9 mouse cellular contexts compared by ENCODE assay signal in genomic region chr8:57340840-57341540, GRCm38 (mm10). TPM values are rescaled to one million over a fixed set of nuclear protein-coding genes. Genes with fewer than 3 reads are reported as not detected.
DNase-seq lines count a peak whose midpoint lies in the region; ATAC-seq and TF ChIP-seq lines count a peak whose summit lies in the region.
"Had no signal": no experiment of that assay in that cellular context is flagged by ENCODE, and none has a peak within 500 bp of the region (broad histone marks: within the 10 kb centered on the region; RNA-seq: fewer than 3 reads in every experiment).

No protein-coding gene starts in this region.

- H3K9me3 ChIP-seq in forebrain, embryonic 14.5 days (replicated peaks; ENCODE audit: control insufficient read depth, low read length) = no peaks in the 10 kb centered on the region
- H3K9me3 ChIP-seq in hindbrain, postnatal 0 days (ENCODE audit: low read length) = no peaks in the 10 kb centered on the region
- no peaks in the 10 kb centered on the region for H3K9me3 ChIP-seq in neural tube, embryonic 11.5 days (ENCODE audit: control insufficient read depth, low read length)
- H3K9me3 ChIP-seq: G1E had no signal

- 2% methylated on average over 41 of the region's 41 CpGs for WGBS in liver, adult 2 months
- WGBS in forebrain, embryonic 14.5 days = under 1% methylated on average over 41 of the region's 41 CpGs
- 1% methylated on average over 41 of the region's 41 CpGs for WGBS in hindbrain, postnatal 0 days
- WGBS in neural tube, embryonic 11.5 days = under 1% methylated on average over 41 of the region's 41 CpGs

- H3K79me2 ChIP-seq in liver, adult 2 months (ENCODE audit: control insufficient read depth, insufficient read depth, low read length) = no peaks in the 10 kb centered on the region

- intact Hi-C loops in left cerebral cortex, postnatal 36 days (cut with DNase I) = loop anchor here (10.0 kb wide), 1 partner anchor 194 kb away; no protein-coding TSS in a partner anchor

- no peaks in the 10 kb centered on the region for H3K4me1 ChIP-seq in liver, adult 2 months (ENCODE audit: control insufficient read depth, insufficient read depth, low read length)
- no peaks in the 10 kb centered on the region for H3K4me1 ChIP-seq in forebrain, embryonic 14.5 days (ENCODE audit: control insufficient read depth, insufficient read depth, low read length)
- no peaks in the 10 kb centered on the region for H3K4me1 ChIP-seq in hindbrain, postnatal 0 days (ENCODE audit: insufficient read depth, low read length)
- no peaks in the 10 kb centered on the region for H3K4me1 ChIP-seq in neural tube, embryonic 11.5 days (ENCODE audit: control insufficient read depth, insufficient read depth, low read length)

- peaks cover 9% of the 10 kb centered on the region for H3K27me3 ChIP-seq in liver, adult 2 months (ENCODE audit: control insufficient read depth, insufficient read depth, low read length)
- H3K27me3 ChIP-seq in forebrain, embryonic 14.5 days (replicated peaks; ENCODE audit: control insufficient read depth, insufficient read depth, low read length) = peaks cover 97% of the 10 kb centered on the region
- H3K27me3 ChIP-seq in hindbrain, postnatal 0 days (ENCODE audit: insufficient read depth, low read length) = peaks cover 98% of the 10 kb centered on the region
- peaks cover 98% of the 10 kb centered on the region for H3K27me3 ChIP-seq in neural tube, embryonic 11.5 days (ENCODE audit: control insufficient read depth, insufficient read depth, low read length)

- no peak for TF ChIP-seq POLR2A in liver, adult 2 months (IDR thresholded peaks at IDR 0.05; ENCODE audit: extremely low read depth, insufficient read depth, low read length)

- no peak for DNase-seq in liver, adult 2 months (ENCODE audit: extremely low read depth, low read depth, low spot score)
- DNase-seq in liver = no peak
- DNase-seq in forebrain, embryonic 14.5 days (ENCODE audit: low spot score) = no peak
- DNase-seq in hindbrain, postnatal 0 days (ENCODE audit: low spot score) = no peak
- DNase-seq in neural tube, embryonic 11.5 days (ENCODE audit: low spot score) = no peak
- no peak for DNase-seq in left cerebral cortex, postnatal 36 days (ENCODE audit: low spot score in 2 of 2)
- no peak for DNase-seq in lung, postnatal 14 days
- DNase-seq in cerebellum, adult 9-10 months = no peak

- H3K36me3 ChIP-seq in liver, adult 2 months (ENCODE audit: control insufficient read depth, insufficient read depth, low read length) = no peaks in the 10 kb centered on the region
- H3K36me3 ChIP-seq in forebrain, embryonic 14.5 days (ENCODE audit: control insufficient read depth, insufficient read depth, low read length) = no peaks in the 10 kb centered on the region
- no peaks in the 10 kb centered on the region for H3K36me3 ChIP-seq in hindbrain, postnatal 0 days (ENCODE audit: insufficient read depth, low read length)
- H3K36me3 ChIP-seq in neural tube, embryonic 11.5 days (ENCODE audit: control insufficient read depth, insufficient read depth, low read length) = no peaks in the 10 kb centered on the region
- H3K36me3 ChIP-seq: G1E had no signal

- H3K4me3 ChIP-seq in liver, adult 2 months (ENCODE audit: insufficient read depth, low read depth, low read length) = peak overlapping the region; percentile 47
- no peak overlapping the region for H3K4me3 ChIP-seq in forebrain, embryonic 14.5 days (ENCODE audit: low read depth, low read length)
- H3K4me3 ChIP-seq in hindbrain, postnatal 0 days (ENCODE audit: low read length) = peak overlapping the region; percentile 18
- H3K4me3 ChIP-seq in neural tube, embryonic 11.5 days (ENCODE audit: low read depth, low read length) = no peak overlapping the region

- no peak for ATAC-seq in forebrain, embryonic 14.5 days
- peak; percentile 46; the same call in 1 of the 2 replicates for ATAC-seq in hindbrain, postnatal 0 days
- ATAC-seq in neural tube, embryonic 11.5 days (ENCODE audit: insufficient read depth, low FRiP score, low TSS enrichment) = peak; percentile 51

- peak overlapping the region; percentile 42 for H3K9ac ChIP-seq in liver, adult 2 months (ENCODE audit: low read depth, low read length)
- no peak overlapping the region for H3K9ac ChIP-seq in forebrain, embryonic 14.5 days (ENCODE audit: low read length)
- no peak overlapping the region for H3K9ac ChIP-seq in hindbrain, postnatal 0 days (replicated peaks; ENCODE audit: low read length)
- no peak overlapping the region for H3K9ac ChIP-seq in neural tube, embryonic 11.5 days (ENCODE audit: low read length)

- no peak for TF ChIP-seq CTCF in liver, adult 2 months (IDR thresholded peaks at IDR 0.05; ENCODE audit: low read depth, low read length)
- TF ChIP-seq CTCF in hindbrain, postnatal 0 days (IDR thresholded peaks at IDR 0.05; ENCODE audit: low read depth) = no peak

- peak overlapping the region; percentile 19; the same call in 1 of the 2 replicates for H3K27ac ChIP-seq in liver, adult 2 months (replicated peaks; ENCODE audit: insufficient read depth, low read depth, low read length)
- no peak overlapping the region for H3K27ac ChIP-seq in forebrain, embryonic 14.5 days (ENCODE audit: low read depth, low read length)
- H3K27ac ChIP-seq in hindbrain, postnatal 0 days = no peak overlapping the region
- H3K27ac ChIP-seq in neural tube, embryonic 11.5 days (ENCODE audit: low read depth, low read length) = no peak overlapping the region

- peak overlapping the region; percentile 14; the same call in 1 of the 2 replicates for H3K4me2 ChIP-seq in forebrain, embryonic 14.5 days (ENCODE audit: low read length)
- H3K4me2 ChIP-seq in hindbrain, postnatal 0 days (ENCODE audit: low read depth, low read length) = 0 out of 2 replicates have a peak overlapping the region, but pooled peaks have one; percentile 18
- peak overlapping the region; percentile 21; the same call in 1 of the 2 replicates for H3K4me2 ChIP-seq in neural tube, embryonic 11.5 days (ENCODE audit: low read depth)

RNA-seq across cellular contexts. Expression of gene Hand2, which starts 20.2 kb away (rescaled TPM):
- total RNA-seq in liver, adult 2 months (2014; rRNA removed) = 1.9 and 2.0 TPM in 2 replicates
- polyA plus RNA-seq in liver, adult 2 months (2012; rRNA removed) = 3.9 and 4.1 TPM in 2 replicates
- polyA plus RNA-seq in forebrain, embryonic 14.5 days (2014; fragmentation: Nextera tagmentation; extraction: Ambion mirVana) = not detected in 2 replicates
- not detected in 2 replicates for total RNA-seq in hindbrain, postnatal 0 days (2014; rRNA removed)
- not detected in 2 replicates for polyA plus RNA-seq in hindbrain, postnatal 0 days (2015; fragmentation: Nextera tagmentation; extraction: Ambion mirVana)
- polyA plus RNA-seq in neural tube, embryonic 11.5 days (2014; fragmentation: Nextera tagmentation; extraction: Ambion mirVana) = 0.20 TPM in 1 of 2 replicates, not detected in the other
- total RNA-seq in left cerebral cortex, postnatal 36 days (2021) = not detected
- total RNA-seq: G1E had no signal
- polyA plus RNA-seq: G1E had no signal

Comparison
In these comparisons a context has a peak if more than half of its experiments do, and no peak if none do; other contexts are left out.
1. H3K4me3 ChIP-seq: peak in liver, adult 2 months (single experiment) and hindbrain, postnatal 0 days (single experiment); none in forebrain, embryonic 14.5 days (single experiment) and neural tube, embryonic 11.5 days (single experiment).
2. Peak in every context shown above with its lines, with median percentiles within 50 percentile points of each other: H3K4me2 ChIP-seq.